Mouse (Mus musculus) left cerebral cortex, postnatal 14 days (tissue): ENCODE data around the gene Foxq1. TPM values are rescaled to one million over a fixed set of nuclear protein-coding genes. Genes with fewer than 3 reads are reported as not detected.

Experiments
- DNase-seq, 2 experiments: peaks; one replicate each; pipeline ENCODE4 v3.0.0; 2021 to 2022; ENCODE audit warnings: low spot score in 2 of 2, mixed read lengths in 1 of 2
- intact Hi-C: fragments of 180-260 bp; cut with DNase I; formaldehyde crosslinking; loops from one replicate; pipeline ENCODE4 v1.15.1; 2025
- total RNA-seq, 2 experiments: library from RNA; stranded (reverse); gene quantifications; 2 replicates each; pipeline ENCODE4 v1.2.3; 2021

Foxq1 gene
- total RNA-seq, 2 experiments from 2014 or later = 3.0 to 3.3 TPM

DNA sequence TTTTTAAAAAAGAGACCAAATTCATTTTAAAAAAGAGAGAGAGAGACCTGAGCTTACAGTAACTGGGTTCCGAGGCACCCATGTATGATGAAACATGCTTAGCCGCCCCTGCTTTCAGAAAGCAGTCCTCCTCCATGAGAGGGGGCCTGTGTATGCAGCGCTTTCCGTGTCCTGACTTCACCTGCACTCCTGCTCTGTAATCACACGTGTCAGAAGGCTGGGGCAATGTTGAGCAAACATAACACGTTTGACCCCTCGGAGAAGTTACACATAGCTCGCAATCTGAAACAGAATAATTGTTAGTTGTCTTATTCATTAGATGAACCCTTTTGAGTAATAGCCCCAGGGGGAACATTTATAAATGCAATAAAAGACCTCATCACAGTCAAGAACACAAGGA lies 11.2 kb downstream of the Foxq1 start:
- DNase-seq = no peak
- intact Hi-C loops = no loop called here

DNA sequence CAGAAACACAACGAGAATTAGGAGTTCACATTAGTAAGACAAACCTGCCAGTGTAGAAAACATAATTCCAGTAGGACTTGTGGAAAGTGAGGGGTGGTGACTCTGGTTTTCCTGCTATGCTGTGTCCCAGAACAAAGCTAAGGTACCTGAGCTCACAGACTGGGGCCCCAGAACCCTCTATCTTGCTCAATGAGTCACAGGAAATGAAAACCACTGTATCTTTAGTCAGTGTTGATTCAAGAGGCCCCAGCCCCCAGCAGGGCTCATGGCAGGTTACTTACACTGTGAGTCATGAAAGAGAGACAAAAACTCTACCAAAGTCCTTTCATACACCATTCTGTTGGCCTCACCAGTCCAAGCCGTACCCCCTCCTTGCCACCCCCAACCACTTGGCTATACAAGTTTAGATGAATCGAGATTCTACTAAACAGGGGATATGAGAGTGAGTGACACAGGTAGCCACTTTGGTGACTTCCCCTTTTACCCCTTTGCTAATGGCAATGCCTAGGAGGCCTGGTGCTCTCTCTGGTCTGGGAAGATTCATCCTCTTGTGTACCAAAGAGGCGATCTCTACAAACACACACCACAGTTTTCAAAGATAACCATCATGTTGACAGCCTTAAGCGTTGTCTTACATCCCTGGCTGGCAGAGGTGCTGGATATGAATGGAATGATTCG lies 11.8 kb downstream of the Foxq1 start:
- no peak for DNase-seq
- intact Hi-C loops = no loop called here

DNA sequence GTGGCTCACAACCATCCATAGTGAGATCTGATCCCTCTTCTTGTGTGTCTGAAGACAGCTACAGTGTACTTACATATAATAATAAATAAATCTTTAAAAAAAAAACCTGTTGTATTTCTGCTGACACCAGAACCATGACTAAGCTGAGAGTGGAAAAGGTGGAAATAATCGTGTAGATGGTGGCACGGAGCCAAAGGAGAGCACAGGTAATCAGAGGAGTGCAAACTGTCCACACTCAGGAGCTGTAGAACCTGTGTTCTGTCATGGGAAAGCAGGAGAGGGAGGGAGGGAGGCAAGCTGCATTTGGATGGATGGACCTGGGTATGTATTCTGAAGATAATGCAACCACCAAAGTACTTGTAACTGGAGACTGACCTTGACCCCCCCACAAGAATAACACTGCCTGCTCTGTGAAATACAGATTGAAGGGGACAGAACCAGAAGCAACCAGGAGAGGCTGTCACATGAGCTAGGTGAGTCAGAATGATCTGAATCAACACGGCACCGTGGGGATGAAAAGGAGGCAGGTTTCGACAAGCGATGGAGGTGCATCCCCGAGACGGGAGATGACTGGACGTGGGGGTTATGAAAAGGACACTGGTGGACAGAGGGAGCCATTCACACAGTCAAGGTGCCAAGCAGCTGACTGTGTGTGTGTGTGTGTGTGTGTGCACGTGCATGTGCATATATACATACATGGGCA lies 17.0 kb downstream of the Foxq1 start:
- intact Hi-C loops = no loop called here
- no peak for DNase-seq

DNA sequence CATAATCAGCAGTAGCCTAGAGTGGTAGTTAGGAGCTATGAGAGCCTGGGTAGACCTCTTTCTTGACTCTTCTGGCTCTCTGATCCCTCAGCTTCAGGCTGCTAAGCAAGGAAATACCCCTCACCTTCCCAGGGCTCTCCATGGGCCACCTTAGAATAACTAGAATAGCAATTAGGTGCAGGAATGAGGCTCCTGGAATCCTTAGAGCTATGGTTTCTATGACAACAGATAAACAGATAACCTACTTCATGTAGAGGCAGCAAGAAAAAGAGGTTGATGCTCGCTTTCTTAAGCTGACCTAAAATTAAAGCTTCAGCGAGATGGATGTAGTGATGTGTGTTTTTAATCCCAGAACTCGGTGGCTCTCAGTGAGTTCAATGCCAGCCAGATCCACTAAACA lies 18.7 kb downstream of the Foxq1 start:
- DNase-seq = no peak
- intact Hi-C loops = no loop called here

DNA sequence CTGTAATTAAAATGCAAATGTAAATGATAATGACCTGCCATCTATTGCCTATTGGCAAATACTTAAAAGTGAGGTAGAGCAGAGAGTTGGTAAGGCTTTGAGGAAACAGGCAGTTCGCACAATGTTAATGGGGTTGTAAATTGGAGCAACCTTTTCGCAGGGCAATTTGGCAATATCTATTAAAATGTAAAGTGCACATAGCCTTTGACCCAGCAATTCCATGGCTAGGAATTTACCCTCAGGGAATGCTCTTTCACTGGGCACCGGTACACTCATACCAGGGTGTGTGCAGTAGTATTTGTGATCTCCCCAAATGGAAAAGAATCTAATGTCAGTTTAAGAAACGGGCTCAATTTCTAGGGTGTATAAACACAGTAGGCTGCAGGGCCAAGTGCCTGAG lies 20.8 kb downstream of the Foxq1 start:
- intact Hi-C loops = no loop called here
- no peak for DNase-seq

DNA sequence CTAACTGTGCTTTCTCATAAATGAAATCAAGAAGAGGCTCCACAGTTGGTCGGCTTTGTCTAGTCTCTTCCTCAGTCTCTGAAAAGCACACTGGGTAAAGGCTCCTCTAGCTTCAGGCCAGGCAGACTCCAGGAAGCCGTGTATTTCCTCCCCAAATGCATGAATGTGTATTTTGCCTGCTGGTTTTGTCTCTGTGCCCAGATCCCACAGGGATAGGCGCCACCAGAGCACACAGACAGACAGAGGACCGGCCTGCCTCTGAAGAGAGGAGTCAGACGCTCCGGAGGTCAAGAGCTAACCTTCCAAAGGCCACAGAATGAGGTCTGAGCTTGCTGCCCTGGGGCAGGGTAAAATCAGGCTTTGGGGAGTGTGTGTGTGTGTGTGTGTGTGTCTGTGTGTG lies 21.6 kb downstream of the Foxq1 start:
- intact Hi-C loops = no loop called here
- DNase-seq = no peak

DNA sequence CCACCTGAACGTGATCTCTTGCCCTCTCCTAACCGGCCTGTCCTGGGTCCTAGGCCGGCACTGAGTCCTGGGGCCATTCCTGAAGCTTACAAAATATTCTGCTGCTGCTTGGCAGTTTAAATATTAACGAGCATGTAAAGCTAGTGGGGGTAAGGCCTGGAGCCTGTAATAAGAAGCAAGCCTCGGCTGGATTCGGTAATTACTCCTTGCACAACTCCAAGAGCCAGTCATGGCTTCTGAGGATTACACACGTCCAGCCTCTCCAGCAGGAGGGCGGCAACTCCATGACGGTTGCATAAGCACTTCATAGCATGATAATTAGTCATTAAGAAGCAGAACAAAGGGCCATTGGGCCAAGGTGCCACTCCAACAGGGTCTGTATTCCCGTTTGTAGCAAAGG lies 22.5 kb downstream of the Foxq1 start:
- no peak for DNase-seq
- intact Hi-C loops = no loop called here

DNA sequence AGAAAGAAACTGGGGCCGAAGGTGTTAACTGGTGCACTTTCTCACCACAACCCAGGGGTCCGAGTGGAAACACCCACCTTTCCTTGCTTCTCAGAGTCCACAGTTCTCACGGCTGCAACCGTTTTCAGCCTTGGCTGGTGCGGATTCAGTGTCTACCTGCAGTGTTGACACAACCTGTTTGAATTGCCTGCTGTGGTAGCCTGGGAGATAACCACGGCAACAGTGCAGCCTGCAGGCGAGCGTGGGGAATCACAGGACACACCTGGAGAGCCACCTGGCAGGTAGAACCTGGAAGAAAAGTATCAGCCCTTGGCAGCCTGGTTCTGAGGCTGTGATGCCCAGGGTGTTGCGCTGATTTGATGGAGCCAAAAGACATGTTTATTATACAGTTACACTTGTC lies 23.9 kb downstream of the Foxq1 start:
- DNase-seq = no peak
- intact Hi-C loops = no loop called here

DNA sequence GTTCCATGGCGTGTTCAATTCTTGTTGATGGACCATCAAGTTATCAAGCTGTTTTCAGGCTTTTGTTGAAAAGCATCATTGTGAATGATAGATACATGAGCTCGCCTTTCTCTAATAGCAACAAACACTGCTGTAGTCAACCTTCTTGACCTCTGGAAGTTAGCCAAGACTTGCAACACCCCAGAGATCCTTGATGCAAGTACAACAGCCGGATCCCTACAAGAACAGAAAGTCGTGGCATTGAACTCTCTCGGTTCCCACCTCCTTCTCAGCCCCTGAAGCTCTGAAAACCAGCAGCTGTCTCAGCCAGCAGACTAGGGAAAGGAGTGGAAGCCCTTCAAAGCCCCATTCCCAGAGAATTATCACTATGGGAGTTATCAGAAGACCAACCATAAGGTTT lies 31.4 kb downstream of the Foxq1 start:
- intact Hi-C loops = no loop called here
- DNase-seq = no peak

DNA sequence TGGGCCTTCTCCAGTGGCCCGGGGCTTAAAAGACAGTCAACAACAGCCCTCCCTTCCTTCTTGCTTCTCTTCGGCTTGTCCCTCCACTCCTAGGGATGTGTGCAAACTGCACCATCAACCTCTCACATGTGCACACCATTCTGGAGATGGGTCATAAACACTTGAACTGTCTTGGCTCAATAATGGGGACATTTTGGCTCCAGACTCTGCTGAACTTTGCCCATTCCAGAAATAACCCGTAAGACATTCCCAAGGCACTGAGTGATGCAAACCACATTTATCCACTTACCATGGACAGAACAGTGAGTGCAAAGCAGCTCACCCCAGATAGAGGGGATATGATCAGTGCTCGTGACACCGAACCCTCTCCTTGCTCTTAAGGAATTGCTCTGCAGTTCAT lies 43.6 kb downstream of the Foxq1 start:
- DNase-seq = no peak
- intact Hi-C loops = no loop called here

DNA sequence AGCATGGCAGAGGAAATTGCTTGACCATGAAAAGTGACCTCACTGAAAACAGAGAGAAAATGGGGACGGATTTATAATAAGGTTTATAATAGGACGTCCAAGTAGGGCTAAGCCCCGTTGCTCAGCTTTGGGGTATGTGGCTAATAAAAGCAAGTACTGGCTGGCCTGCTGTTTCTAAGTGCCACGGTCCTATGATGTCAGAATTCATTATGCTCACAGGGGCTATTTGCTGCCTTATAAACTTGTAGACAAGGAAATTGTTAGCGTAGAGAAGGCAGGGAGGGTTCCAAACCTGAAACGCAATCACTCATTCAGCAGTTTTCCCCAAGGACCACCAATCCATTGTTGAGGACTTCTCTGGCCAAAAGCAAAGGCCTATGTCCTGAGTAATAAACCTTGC lies 48.0 kb downstream of the Foxq1 start:
- intact Hi-C loops = no loop called here
- no peak for DNase-seq

Other genes starting within 250 kb of the Foxq1 start
- 1 to 10 TPM in 1 of 2 experiments, under 1 TPM in 1; 0.99 to 1.1 TPM for gene A530084C06Rik, start 3.2 kb downstream of the Foxq1 start, total RNA-seq
- 1 to 10 TPM; 7.8 to 9.8 TPM for gene Foxf2, start 69.7 kb downstream of the Foxq1 start, total RNA-seq